Mouse (Mus musculus): ENCODE measurements at regions not wholly inside any gene's neighbourhood (a gene's known extent, or its start where the extent isn't known, plus 50 kb on each side); places are given as distances from the start of the nearest gene placed in this dataset.

DNA sequence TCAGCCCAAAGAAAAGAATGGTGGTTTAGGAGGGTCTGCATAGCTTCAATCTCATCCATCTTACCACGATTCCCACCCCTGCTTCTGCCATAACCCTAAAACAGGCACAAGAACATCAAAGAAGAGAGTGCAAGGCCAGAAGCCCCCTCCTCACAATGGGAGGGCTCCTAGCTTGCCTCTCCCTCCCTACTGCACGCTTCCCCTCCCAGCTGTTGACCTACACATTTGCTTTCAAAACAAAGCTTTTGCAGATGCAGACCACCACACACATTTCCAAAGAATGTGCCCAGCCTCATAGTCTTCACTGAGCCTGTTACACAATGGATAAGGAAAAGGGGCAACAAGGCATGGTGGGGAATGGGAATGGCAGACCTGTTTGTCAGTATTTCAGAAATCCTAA is 67.9 kb upstream of the Ndn start:
- no peak for TF ChIP-seq CTCF (IDR thresholded peaks at IDR 0.05; ENCODE audit: control insufficient read depth, insufficient read depth, insufficient read length)
- TF ChIP-seq USF1 (IDR thresholded peaks at IDR 0.05; ENCODE audit: low read depth) = no peak
- TF ChIP-seq MAX (IDR thresholded peaks at IDR 0.05) = no peak
- no peak for TF ChIP-seq CEBPB (IDR thresholded peaks at IDR 0.05; ENCODE audit: low read depth)
- no peak for TF ChIP-seq MYOD1 (IDR thresholded peaks at IDR 0.05; ENCODE audit: control insufficient read depth, insufficient read length, low read depth)
